Mouse (Mus musculus) retina, postnatal 7 days (tissue): Measurements from ENCODE around the gene Thada.
A peak's percentile ranks its signal among the peaks of the same experiment; 100 is the strongest.
"Not testable (repeated sequence)": the region's sequence is repeated elsewhere in the genome, so short reads cannot be mapped to it uniquely, and the experiment has no call there.

Experiments
- DNase-seq: peaks from one replicate; pipeline ENCODE4 v3.0.0-alpha.2; 2012; ENCODE audit warnings: low read depth, low spot score

Gene Thada

GRCm38 (mm10) chr17:84262325-84262979 is 203.6 kb downstream of the Thada start:
- DNase-seq: no peak

- DNase-seq: no peak
Observed at GRCm38 (mm10) chr17:84261010-84261409, 205.0 kb downstream of the Thada start.

- DNase-seq: no peak
Observed at GRCm38 (mm10) chr17:84260226-84260625, 205.8 kb downstream of the Thada start.

- DNase-seq: no peak
Observed at GRCm38 (mm10) chr17:84258638-84259261, 207.3 kb downstream of the Thada start.

- no peak for DNase-seq
Observed at GRCm38 (mm10) chr17:84257927-84258532, 208.0 kb downstream of the Thada start.

DNA sequence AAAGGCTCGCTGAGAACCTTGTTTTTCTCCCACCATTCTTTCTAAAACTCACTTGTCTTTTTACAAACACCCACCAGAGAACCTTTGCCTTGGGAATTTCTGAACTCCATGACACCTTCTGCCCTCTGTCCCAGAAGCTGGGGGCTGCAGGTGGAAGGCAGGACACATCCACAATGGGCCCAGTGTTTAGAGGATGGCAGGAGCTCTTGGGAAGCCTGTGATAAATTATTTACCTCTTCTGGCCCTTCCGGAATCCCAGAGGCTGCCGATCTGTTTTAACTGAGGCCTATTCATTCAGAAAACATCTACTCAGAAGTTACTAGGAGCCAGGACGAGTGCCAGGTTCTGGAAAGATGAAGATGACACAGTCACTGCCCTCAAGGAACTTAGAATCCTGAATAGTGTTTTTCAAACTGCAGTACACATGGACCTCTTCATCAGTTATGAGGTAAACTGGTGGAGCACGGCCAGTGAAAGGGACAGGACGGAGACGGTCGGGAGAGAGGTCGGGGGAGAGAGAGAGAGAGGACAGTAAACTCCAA is 209.7 kb downstream of the Thada start:
- DNase-seq: no peak

DNA sequence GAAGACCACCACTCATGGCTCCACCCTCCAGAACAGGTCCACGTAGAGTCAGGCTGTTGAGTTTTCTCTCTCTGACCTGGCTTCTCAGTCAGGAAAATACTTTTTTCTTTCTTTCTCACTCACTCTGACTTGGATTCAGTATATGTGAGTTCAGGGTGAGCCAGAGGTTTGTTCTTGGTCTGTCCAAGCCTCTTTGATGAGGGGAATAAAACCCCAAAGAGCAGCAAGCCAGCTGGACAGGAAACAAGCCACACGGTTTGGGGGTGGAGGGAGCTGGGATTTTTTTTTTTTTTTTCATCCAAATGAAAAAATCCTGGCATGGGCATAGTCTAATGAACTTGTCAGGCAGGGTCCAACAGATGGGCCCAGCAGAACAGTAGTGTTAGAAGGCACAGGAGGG is 210.2 kb downstream of the Thada start:
- DNase-seq: no peak

DNA sequence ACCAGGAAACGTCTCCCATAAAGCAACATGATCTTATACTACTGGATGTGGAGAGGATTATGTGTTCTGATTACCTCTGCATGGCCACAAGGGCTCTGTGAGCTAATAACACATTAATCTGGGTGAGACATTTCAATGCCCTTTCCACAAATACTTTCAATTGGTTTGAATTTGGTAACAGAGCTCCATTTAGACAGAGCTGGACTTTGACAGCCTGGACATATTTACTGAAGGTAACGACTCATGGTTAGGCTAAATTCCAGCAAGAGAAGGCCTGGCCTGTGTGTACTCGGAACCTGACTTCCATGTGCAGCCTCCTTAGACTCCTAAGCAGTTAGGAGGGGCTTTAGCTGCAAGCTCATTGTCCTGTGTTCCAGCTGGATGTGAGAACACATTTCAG is 214.6 kb downstream of the Thada start:
- DNase-seq: no peak

DNA sequence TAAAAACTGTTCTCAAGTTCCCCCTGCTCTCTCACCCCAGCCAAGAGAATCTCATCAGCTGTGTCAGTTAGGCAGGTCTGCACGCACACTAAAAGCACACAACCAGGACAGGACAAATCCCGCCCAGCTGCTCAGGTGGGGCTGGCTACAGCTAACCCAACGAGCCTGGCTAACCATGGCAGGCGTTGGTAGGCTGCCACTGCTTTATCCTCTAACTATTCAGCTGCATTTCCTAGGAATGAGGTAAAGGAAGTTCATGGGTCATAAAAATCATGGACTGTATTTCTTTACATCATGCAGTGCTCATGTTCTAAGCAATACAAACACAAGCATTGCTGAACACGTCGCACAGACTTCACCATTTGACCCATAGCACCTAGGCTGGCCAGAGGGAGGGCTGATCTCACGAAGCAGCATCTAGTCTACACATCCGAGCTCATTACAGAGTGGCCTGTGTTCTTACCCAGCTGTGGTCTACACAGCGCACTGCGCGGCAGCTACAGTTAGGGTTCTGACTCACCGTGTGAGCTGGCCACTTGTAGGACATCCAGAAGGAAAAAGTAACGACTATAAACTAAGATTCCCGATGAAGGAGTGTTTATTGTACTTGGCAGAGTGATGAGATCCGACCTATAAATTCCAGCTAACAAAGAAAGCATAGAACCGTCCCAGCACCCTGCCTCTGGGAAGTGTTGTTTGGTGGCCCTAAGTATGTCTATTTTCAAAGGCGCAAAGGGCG is 221.7 kb downstream of the Thada start:
- no peak for DNase-seq

DNA sequence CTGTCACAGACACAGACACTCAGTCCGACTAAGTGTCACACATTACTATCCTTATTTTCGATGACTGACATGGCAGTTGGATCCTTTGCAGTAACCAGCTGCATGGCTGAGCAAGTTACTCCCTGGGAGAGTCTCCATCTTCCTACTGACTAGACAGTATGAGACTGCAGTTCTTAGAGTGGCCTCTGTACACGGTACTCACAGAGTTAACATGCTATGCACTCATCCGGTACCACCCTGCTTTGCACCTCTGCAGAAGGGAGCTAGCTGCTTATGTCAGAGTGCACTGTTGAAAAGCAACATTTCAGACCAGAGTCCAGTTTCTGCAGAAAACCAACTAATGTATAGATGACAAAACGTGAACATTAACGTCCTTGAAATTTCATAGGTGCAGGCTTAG is 222.2 kb downstream of the Thada start:
- DNase-seq: no peak

DNA sequence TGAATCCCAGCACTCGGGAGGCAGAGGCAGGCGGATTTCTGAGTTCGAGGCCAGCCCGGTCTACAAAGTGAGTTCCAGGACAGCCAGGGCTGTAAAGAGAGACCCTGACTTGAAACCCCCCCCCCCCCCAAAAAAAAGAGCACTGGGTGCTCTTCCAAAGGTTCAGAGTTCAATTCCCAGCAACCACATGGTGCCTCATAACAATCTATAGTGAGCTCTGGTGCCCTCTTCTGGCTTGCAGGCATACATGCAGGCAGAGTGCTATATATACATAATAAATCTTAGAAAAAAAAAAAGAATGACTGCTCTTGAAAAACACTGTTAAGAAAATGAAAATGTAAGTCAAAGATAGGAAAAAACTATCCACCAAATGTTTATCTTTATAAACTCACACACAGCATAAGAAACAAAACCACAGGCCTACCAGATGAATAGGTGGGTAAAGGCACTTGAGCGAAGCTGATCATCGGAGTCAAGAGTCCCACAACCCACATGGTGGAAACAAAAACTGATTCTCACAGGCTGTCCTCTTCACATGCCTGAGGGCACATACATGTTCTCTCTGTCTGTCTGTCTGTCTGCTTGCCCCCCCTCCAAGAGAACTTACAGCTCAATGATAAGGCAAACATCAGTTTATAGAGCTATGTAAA is 224.6 kb downstream of the Thada start:
- no peak for DNase-seq

- no peak for DNase-seq
Observed at GRCm38 (mm10) chr17:84239679-84240292, 226.2 kb downstream of the Thada start.

DNA sequence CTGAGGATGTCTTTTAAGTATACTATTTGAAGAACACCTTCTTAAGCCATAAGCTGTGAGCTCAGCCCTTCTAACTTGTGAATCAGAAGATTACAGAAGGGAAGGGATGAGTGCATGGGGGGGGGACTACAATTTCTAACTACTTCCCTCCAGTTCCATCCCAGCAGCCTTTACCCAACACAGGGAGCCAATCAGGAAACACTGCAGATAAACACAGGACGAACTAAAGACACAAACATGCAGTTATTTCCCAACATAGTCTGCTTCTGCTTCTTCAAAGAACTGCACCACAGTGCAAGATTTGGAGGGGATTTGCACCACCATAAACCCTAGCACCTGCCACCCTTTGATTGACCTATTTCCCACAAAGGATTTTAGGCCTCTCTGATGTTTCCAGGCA is 227.8 kb downstream of the Thada start:
- DNase-seq: peak; percentile 20

DNA sequence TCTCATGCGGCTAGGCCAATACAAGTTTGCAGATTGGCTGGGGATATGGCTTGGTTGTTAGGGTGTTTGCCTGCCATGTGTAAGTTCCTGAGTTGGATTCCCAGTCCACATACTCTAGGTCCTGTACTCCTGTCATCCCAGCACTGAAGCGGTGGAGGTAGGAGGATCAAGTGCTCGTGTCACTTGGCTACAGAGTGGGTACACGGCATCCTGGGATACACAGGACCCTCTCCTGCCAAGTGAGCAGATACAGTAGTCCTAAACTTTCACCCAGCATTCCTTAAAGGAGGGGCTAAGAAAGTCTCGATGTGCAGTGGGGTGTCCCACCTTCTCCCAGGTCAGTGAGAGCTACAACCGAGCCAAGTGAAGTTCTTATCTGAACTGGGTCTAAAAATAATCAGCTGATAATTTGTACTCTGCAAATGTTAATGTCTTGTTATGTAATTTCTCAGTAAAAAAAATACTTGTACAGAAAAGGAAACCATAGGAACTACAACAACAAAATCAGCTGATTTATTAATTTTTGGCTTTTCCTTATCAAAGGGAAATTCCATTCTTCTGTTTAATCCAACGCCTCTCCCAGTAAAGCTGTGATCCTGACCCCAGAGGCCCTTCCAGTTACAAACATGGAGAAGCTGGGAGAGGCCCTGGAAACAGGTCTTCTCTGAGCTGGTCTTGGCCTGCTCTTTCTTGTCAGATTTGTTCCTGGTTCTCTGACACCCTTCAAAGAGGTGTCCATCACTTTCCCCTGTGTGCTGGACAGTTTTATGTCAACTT is 229.0 kb downstream of the Thada start:
- DNase-seq: no peak

DNA sequence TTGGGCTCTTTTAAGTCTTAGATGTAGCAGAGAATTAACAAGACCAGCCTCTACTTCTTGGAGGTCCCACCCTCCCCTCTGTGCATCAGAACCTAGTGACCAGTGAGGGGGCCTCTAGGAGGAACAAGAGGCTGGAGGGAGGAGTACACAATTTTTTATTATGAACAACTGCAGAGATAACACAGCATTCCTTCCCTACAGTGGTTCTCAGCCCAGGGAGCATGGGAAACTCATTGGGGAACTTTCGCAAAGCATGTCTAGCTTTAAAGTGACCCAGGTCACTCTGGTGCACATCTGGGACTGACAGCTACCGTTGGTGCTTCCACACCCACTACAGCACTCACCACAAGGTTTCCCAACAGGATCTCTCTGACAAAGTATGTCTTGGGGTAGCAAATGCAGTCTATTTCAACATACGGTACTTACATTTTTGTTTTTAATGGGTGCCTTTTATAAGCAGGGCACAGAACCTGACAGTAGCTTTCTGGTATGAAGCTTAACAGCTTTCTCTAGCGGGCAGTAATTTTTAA is 230.5 kb downstream of the Thada start:
- no peak for DNase-seq

DNA sequence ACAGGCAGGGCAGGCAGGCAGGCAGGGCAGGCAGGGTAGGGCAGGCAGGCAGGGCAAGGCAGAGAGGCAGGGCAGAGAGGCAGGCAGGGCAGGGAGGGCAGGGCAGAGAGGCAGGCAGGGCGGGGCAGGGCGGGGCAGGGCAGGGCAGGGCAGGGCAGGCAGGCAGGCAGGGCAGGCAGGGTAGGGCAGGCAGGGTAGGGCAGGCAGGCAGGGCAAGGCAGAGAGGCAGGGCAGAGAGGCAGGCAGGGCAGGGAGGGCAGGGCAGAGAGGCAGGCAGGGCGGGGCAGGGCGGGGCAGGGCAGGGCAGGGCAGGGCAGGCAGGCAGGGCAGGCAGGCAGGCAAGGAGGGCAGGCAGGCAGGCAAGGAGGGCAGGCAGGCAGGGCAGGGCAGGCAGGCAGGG is 231.2 kb downstream of the Thada start:
- not testable (repeated sequence) for DNase-seq

DNA sequence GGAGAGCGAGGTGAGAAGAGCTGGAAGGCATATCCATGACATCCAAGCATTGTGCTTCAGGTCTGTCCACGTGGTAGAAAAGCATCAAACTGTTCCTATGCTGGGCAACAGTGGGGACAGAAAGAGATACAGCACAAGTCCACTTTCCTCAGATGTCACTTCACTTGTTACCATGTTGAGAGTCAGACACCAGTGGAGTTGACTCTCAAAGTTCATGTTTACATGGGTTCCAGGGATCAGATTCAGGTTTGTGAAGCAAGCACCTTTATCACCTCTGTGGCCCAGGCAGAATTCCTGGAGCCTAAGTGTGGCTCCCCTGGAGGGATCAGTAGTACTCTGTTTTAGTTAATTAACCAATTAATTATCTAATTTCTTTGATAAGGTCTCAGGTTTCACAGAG is 232.2 kb downstream of the Thada start:
- no peak for DNase-seq

GRCm38 (mm10) chr17:84231361-84231760 is 234.6 kb downstream of the Thada start:
- no peak for DNase-seq

- no peak for DNase-seq
Observed at GRCm38 (mm10) chr17:84228223-84228622, 237.8 kb downstream of the Thada start.

GRCm38 (mm10) chr17:84226681-84227080 is 239.3 kb downstream of the Thada start:
- no peak for DNase-seq
